Mouse (Mus musculus) hindbrain, embryonic 11.5 days (tissue): Measurements from ENCODE around the gene Qpctl. TPM values are rescaled to one million over a fixed set of nuclear protein-coding genes. Genes with fewer than 3 reads are reported as not detected.

ENCODE experiments used
- ATAC-seq: fragments of 200-750 bp; cut with Nextera tagmentation; 2 replicates; pipeline ENCODE4 v1.8.0; 2017; ENCODE audit warnings: mild to moderate bottlenecking, moderate TSS enrichment, moderate library complexity; ENCODE audit not compliant: low FRiP score
- DNase-seq: peaks from one replicate; pipeline ENCODE4 v3.0.0-alpha.2; 2015; ENCODE audit warnings: low spot score
- H3K27ac ChIP-seq: fragments of 300-500 bp; sonication (generic); 2 replicates; pipeline ENCODE4 v1.5.1; 2014; ENCODE audit warnings: mild to moderate bottlenecking, low read depth, low read length
- H3K27me3 ChIP-seq: fragments of 300-500 bp; sonication (generic); 2 replicates; pipeline ENCODE4 v1.6.1; 2014; ENCODE audit warnings: mild to moderate bottlenecking, low read length, moderate library complexity, mixed read lengths; ENCODE audit not compliant: control insufficient read depth, insufficient read depth
- H3K36me3 ChIP-seq: fragments of 300-500 bp; sonication (generic); 2 replicates; pipeline ENCODE4 v1.6.1; 2014; ENCODE audit warnings: mild to moderate bottlenecking, low read length, moderate library complexity, mixed read lengths; ENCODE audit not compliant: control insufficient read depth, insufficient read depth
- H3K4me1 ChIP-seq: fragments of 300-500 bp; sonication (generic); replicated peaks from 2 replicates; pipeline ENCODE4 v1.6.1; 2014; ENCODE audit warnings: low read length, mixed read lengths; ENCODE audit not compliant: control insufficient read depth, insufficient read depth
- H3K4me2 ChIP-seq: fragments of 300-500 bp; sonication (generic); replicated peaks from 2 replicates; pipeline ENCODE4 v1.6.1; 2014; ENCODE audit warnings: mild to moderate bottlenecking, low read depth, low read length
- H3K4me3 ChIP-seq: fragments of 300-500 bp; sonication (generic); 2 replicates; pipeline ENCODE4 v1.5.1; 2014; ENCODE audit warnings: low read depth, low read length
- H3K9ac ChIP-seq: fragments of 300-500 bp; sonication (generic); 2 replicates; pipeline ENCODE4 v1.6.1; 2014; ENCODE audit warnings: low read depth, low read length
- H3K9me3 ChIP-seq: fragments of 300-500 bp; sonication (generic); 2 replicates; pipeline ENCODE4 v1.6.1; 2016; ENCODE audit warnings: low read length; ENCODE audit not compliant: control insufficient read depth
- WGBS: fragments of 180-500 bp; shearing (Covaris S2); extraction: QIAGEN DNeasy Blood & Tissue Kit; methylation state at CpG from one replicate; pipeline ENCODE4 v1.1.7; 2014; 5-methylcytosine and 5-hydroxymethylcytosine counted together
- polyA plus RNA-seq: library from polyadenylated mRNA; unstranded; fragments of >200 nt; fragmentation: Nextera tagmentation; extraction: Ambion mirVana; gene quantifications from 2 replicates; pipeline ENCODE4 v1.2.1, GENCODE M21; 2014

Gene Qpctl
- polyA plus RNA-seq = 11.7 and 12.0 TPM in 2 replicates

DNA sequence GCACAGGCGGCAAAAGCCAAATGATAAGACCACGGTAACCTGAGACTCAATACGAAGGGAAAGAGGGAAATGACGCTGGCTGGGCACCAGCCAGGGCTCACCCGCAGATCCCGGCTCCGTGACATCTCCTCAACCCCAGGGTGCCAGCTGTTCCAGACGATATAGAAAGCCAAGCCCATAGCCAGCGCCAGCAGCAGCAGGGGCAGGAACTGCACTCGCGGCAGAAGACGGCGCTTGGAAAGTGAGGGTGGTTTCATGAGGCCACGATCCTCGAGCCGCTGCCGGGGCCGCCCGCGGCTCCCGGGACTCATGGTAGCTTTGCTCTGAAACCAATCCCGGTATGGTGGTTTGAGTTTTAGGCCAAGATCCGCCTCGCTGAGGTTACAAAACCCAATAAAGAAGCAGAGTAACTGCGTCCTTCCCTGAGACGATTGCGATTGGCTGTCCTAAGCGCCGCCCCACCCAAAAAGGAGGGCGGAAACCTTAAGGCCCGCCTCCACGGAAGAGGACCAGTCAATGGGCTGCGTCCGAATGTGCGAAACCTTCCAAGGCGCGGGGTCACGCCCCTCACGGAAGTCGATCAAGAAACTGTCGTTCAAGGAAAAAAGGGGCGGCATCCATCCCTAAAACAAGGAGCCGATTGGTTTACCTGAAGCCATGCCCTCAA is at the start of gene Qpctl:
Qpctl (minus strand) TSS at position 417 of the 667 bp plus-strand sequence.
- Histone ChIP-seq H3K9ac (peak within 1 kb of the TSS; percentile 75), H3K9me3 (no peaks in the 10 kb centered on the region), H3K36me3 (no peaks in the 10 kb centered on the region), H3K27ac (peak within 1 kb of the TSS; percentile 61), H3K4me2 (peak within 1 kb of the TSS; percentile 84), H3K4me1 (peaks cover 6% of the 10 kb centered on the region; the same call in 1 of the 2 replicates), H3K27me3 (no peaks in the 10 kb centered on the region), H3K4me3 (peak within 1 kb of the TSS; percentile 75)
- ATAC-seq = peak; percentile 98
- DNase-seq = peak; percentile 97
- WGBS = under 1% methylated on average over 43 of the region's 43 CpGs

DNA sequence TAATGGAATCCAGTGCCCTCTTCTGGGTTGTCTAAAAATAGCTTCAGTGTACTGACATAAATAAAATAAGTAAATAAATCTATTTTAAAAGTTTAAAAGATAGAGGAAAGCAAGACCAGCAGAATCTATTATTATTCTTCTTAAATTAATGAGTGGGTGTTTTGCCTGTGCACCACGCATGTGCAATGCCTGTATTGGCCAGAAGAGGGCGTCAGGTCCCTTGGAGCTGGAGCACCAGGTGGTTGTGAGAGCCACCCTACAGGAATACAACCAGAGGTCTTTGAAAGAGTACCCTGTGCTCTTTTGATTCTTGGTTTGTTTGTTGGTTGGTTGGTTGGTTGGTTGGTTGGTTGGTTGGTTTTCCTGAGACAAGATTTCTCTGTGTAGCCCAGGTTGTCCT is 48.9 kb upstream of the Qpctl start:
- Histone ChIP-seq H3K36me3 (no peaks in the 10 kb centered on the region), H3K4me3 (no peak overlapping the region), H3K27me3 (no peaks in the 10 kb centered on the region; the same call in 1 of the 2 replicates), H3K9ac (no peak overlapping the region), H3K4me2 (no peak overlapping the region), H3K27ac (no peak overlapping the region), H3K4me1 (no peaks in the 10 kb centered on the region), H3K9me3 (no peaks in the 10 kb centered on the region)
- ATAC-seq (no peak), DNase-seq (peak; percentile 41)
- 33% methylated on average over 2 of the region's 2 CpGs for WGBS

DNA sequence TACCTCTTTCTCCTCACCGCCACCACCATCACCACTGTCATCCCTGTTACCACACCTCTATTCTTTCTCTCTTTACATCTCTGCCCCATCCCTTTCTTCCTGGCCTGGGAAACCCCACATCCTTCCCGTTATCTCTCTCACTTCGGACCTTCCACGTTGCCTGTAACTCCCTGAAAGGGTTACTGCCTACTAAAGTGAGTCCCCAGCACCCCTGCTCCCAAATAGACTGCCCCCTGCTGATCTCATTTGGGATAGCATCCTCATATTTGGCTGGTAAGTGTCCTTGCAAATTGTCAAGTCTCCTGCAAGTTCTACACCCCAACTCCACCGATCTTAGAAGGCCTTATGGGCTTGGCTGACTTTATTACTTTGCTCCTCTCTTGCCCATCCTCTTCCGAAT is 47.6 kb upstream of the Qpctl start:
- no peaks in the 10 kb centered on the region for H3K36me3 ChIP-seq
- WGBS = 73% methylated on average over 6 of the region's 6 CpGs

DNA sequence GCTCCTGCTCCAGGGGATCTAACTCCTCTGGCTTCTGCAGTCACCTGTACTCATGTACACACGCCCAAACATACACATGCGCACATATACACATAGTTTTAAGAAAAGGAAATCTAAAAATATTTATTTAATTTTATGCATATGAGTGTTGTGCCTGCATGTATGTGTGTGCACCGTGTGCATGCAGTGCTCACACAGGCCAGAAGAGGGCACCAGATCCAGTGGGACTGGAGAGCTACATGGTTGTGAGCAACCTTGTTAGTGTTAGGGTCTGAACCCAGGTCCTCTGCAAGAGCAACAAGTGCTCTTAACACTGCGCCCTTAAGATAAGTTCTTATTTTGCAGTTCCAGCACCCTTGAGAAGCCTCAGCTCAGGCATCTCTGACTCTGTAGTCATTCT is 45.6 kb upstream of the Qpctl start:
- WGBS = 97% methylated on average over 4 of the region's 4 CpGs
- Histone ChIP-seq H3K27me3 (no peaks in the 10 kb centered on the region), H3K4me2 (no peak overlapping the region), H3K4me3 (no peak overlapping the region), H3K36me3 (no peaks in the 10 kb centered on the region), H3K4me1 (no peaks in the 10 kb centered on the region), H3K9ac (no peak overlapping the region), H3K27ac (no peak overlapping the region), H3K9me3 (no peaks in the 10 kb centered on the region)
- no peak for ATAC-seq
- no peak for DNase-seq

More for the DNA sequence above, 47.6 kb upstream of the Qpctl start:
- ATAC-seq (no peak), DNase-seq (peak; percentile 66)
- Histone ChIP-seq H3K27me3 (no peaks in the 10 kb centered on the region; the same call in 1 of the 2 replicates), H3K9me3 (no peaks in the 10 kb centered on the region), H3K4me3 (no peak overlapping the region), H3K4me2 (no peak overlapping the region), H3K27ac (no peak overlapping the region), H3K9ac (no peak overlapping the region), H3K4me1 (no peaks in the 10 kb centered on the region)

DNA sequence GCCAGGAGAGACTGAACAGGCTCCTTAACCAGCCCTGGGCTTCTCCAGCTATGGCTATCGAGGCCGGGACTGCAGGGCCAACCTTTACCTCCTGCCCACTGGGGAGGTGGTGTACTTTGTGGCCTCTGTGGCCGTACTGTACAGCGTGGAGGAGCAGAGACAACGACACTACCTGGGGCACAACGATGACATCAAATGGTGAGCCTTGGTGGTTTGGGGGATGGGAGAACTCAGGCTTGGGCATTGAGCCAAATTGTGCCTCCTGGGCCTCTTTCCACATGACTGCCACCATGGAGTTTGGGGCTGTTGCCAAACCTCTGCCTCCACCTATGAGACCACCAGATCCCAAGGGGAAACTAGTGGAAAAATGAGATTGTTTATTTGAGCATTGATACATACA is 35.7 kb upstream of the Qpctl start:
- DNase-seq (no peak), ATAC-seq (no peak)
- Histone ChIP-seq H3K9me3 (no peaks in the 10 kb centered on the region), H3K27me3 (peaks cover 5% of the 10 kb centered on the region), H3K9ac (no peak overlapping the region), H3K4me2 (no peak overlapping the region), H3K4me3 (no peak overlapping the region), H3K36me3 (no peaks in the 10 kb centered on the region), H3K4me1 (no peaks in the 10 kb centered on the region), H3K27ac (no peak overlapping the region)
- WGBS = 82% methylated on average over 6 of the region's 6 CpGs

DNA sequence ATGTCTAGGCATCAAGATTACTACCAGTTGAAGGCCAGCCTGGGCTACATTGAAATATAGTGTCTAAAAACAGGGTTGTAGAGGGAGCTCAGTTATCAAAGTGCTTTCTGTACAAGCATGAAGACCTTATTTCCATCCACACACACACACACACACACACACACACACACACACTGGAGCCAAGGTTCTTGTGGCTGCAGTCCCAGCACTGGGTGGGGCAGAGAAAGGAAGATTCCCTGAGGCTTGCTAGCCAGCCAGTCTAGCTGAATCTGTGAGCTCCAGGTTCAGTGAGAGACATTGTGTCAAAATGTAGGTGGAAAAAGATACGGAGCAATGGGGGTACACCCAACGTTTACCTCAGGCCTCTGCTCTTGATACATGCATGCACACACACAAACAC is 35.2 kb upstream of the Qpctl start:
- Histone ChIP-seq H3K4me3 (no peak overlapping the region), H3K4me2 (no peak overlapping the region), H3K9ac (no peak overlapping the region), H3K36me3 (no peaks in the 10 kb centered on the region), H3K4me1 (0 out of 2 replicates have a peak, but pooled peaks cover 3% of the 10 kb centered on the region), H3K27ac (no peak overlapping the region), H3K9me3 (no peaks in the 10 kb centered on the region), H3K27me3 (peaks cover 9% of the 10 kb centered on the region)
- DNase-seq (no peak), ATAC-seq (no peak)
- 87% methylated on average over 2 of the region's 2 CpGs for WGBS

DNA sequence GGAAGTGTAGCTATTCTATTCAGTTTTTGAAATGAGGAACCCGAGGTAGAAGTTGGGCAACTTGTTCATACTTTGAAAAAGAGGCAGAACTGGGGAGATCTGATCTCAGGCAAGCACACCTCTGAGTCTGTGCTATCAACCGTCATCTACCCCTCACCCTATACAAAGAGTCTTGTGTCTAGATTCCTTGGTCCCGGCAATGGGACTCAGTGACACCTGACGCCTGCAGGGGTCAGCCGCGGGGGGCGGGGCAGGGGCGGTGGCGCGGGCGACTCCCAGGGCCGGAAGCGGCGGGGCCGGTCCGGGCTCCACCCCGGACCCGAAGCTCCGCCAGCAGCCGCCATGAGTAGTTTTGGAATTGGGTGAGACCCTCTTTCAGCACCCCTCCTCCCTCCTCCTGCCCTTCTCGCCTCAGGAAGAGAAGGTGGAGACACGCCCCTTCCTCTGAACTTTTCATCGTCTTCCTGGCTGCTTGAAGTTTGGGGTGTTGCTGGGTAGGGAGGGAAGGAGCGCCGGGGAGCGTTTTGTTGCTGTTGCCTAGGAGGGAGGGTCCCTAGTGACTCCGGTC is 31.9 kb upstream of the Qpctl start:
- H3K4me1 ChIP-seq = peaks cover 5% of the 10 kb centered on the region; the same call in 1 of the 2 replicates
- WGBS = 1% methylated on average over 23 of the region's 27 CpGs
- H3K27me3 ChIP-seq = peaks cover 36% of the 10 kb centered on the region

DNA sequence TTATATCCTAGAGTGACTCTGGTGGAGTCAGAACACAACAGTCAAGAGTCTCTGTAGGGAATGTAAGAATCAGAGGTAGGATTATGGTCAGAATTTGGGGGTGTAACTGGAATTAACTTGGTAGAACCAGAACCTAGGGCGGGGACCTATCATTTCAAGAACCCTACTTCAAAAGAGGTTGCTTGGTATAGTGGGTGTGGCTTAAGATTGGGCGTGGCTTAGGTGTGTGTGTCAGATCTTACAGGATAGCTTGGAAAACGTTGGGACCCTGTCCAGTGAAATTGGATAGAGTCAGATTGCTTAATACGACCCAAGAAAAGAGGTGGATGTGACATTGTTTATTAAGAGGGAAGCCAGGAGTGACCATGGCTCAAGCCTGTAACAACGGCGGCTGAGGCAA is 30.8 kb upstream of the Qpctl start:
- peaks cover 5% of the 10 kb centered on the region; the same call in 1 of the 2 replicates for H3K4me1 ChIP-seq
- ATAC-seq (no peak), DNase-seq (no peak)
- no peaks in the 10 kb centered on the region for H3K9me3 ChIP-seq
- no peak overlapping the region for H3K9ac ChIP-seq
- no peaks in the 10 kb centered on the region for H3K36me3 ChIP-seq
- H3K27ac ChIP-seq = no peak overlapping the region
- no peak overlapping the region; the same call in 1 of the 2 replicates for H3K4me3 ChIP-seq
- no peak overlapping the region; the same call in 1 of the 2 replicates for H3K4me2 ChIP-seq
- peaks cover 41% of the 10 kb centered on the region for H3K27me3 ChIP-seq
- 38% methylated on average over 6 of the region's 6 CpGs for WGBS

More for the DNA sequence above, 31.9 kb upstream of the Qpctl start:
- no peaks in the 10 kb centered on the region for H3K36me3 ChIP-seq
- no peaks in the 10 kb centered on the region for H3K9me3 ChIP-seq
- DNase-seq = peak; percentile 63
- H3K27ac ChIP-seq = no peak overlapping the region
- peak overlapping the region; percentile 42 for H3K9ac ChIP-seq
- no peak for ATAC-seq
- peak overlapping the region; percentile 39 for H3K4me3 ChIP-seq
- H3K4me2 ChIP-seq = peak overlapping the region; percentile 55

DNA sequence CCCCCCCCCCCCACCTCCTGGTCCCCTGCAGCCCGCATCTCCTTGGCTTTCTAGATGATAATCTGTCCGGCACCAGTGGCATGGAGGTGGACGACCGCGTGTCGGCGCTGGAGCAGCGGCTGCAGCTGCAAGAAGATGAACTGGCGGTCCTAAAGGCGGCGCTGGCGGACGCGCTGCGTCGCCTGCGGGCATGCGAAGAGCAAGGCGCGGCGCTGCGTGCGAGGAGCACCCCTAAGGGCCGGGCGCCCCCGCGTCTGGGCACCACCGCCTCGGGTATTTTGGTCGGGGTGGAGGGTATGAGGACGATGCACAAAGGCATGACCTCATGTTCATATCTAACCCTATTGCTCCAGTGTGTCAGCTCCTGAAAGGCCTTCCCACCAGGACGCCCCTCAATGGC is 30.1 kb upstream of the Qpctl start:
- Histone ChIP-seq H3K36me3 (no peaks in the 10 kb centered on the region), H3K9me3 (no peaks in the 10 kb centered on the region), H3K27ac (no peak overlapping the region), H3K27me3 (peaks cover 41% of the 10 kb centered on the region), H3K4me2 (peak overlapping the region; percentile 26), H3K4me1 (peaks cover 5% of the 10 kb centered on the region; the same call in 1 of the 2 replicates), H3K9ac (no peak overlapping the region), H3K4me3 (peak overlapping the region; percentile 16)
- WGBS = 0% methylated on average over 31 of the region's 32 CpGs
- ATAC-seq (no peak), DNase-seq (peak; percentile 80)
